Mouse (Mus musculus) stomach, postnatal 0 days (tissue): ENCODE results near the gene Hrh3. TPM values are rescaled to one million over a fixed set of nuclear protein-coding genes. Genes with fewer than 3 reads are reported as not detected.

Source experiments
- ATAC-seq: fragments of 200-750 bp; cut with Nextera tagmentation; 2 replicates; pipeline ENCODE4 v1.8.0; 2017; ENCODE audit not compliant: low FRiP score, low TSS enrichment
- DNase-seq: peaks from one replicate; pipeline ENCODE4 v3.0.0-alpha.2; 2016; ENCODE audit warnings: low spot score
- H3K27ac ChIP-seq: fragments of 300-500 bp; sonication (generic); replicated peaks from 2 replicates; pipeline ENCODE4 v1.5.1; 2014; ENCODE audit warnings: mild to moderate bottlenecking, control low read depth
- H3K27me3 ChIP-seq: fragments of 300-500 bp; sonication (generic); 2 replicates; pipeline ENCODE4 v1.6.1; 2014; ENCODE audit warnings: low read length; ENCODE audit not compliant: control insufficient read depth, insufficient read depth
- H3K36me3 ChIP-seq: fragments of 300-500 bp; sonication (generic); 2 replicates; pipeline ENCODE4 v1.6.1; 2014; ENCODE audit warnings: low read length, mixed read lengths; ENCODE audit not compliant: control insufficient read depth, insufficient read depth
- H3K4me1 ChIP-seq: fragments of 300-500 bp; sonication (generic); replicated peaks from 2 replicates; pipeline ENCODE4 v1.6.1; 2014; ENCODE audit warnings: antibody characterized with exemption; ENCODE audit not compliant: control insufficient read depth, insufficient read depth
- H3K4me2 ChIP-seq: fragments of 300-500 bp; sonication (generic); replicated peaks from 2 replicates; pipeline ENCODE4 v1.6.1; 2014; ENCODE audit warnings: low read depth, mild to moderate bottlenecking, control low read depth, moderate library complexity
- H3K4me3 ChIP-seq: fragments of 300-500 bp; sonication (generic); 2 replicates; pipeline ENCODE4 v1.5.1; 2014; ENCODE audit warnings: low read depth, low read length, control low read depth
- H3K9ac ChIP-seq: fragments of 300-500 bp; sonication (generic); 2 replicates; pipeline ENCODE4 v1.6.1; 2014; ENCODE audit warnings: mild to moderate bottlenecking, low read length, control low read depth, mixed read lengths
- H3K9me3 ChIP-seq: fragments of 300-500 bp; sonication (generic); 2 replicates; pipeline ENCODE4 v1.6.1; 2016; ENCODE audit warnings: low read length; ENCODE audit not compliant: control insufficient read depth
- CTCF ChIP-seq: IDR thresholded peaks from 2 replicates; pipeline ENCODE4 v1.5.1; 2016; ENCODE audit warnings: antibody characterized with exemption, low read depth, mild to moderate bottlenecking, moderate library complexity
- EP300 ChIP-seq: optimal IDR thresholded peaks from 2 replicates; pipeline ENCODE3; 2016; ENCODE audit warnings: antibody characterized with exemption
- WGBS: fragments of 180-500 bp; shearing (Covaris S2); extraction: QIAGEN DNeasy Blood & Tissue Kit; methylation state at CpG from one replicate; pipeline ENCODE4 v1.1.7; 2014; 5-methylcytosine and 5-hydroxymethylcytosine counted together
- polyA plus RNA-seq: library from polyadenylated mRNA; unstranded; fragments of >200 nt; fragmentation: Nextera tagmentation; extraction: Ambion mirVana; gene quantifications from 2 replicates; pipeline ENCODE4 v1.2.1, GENCODE M21; 2015

The Hrh3 gene
- polyA plus RNA-seq, 1 experiment from 2014 or later = not detected

DNA sequence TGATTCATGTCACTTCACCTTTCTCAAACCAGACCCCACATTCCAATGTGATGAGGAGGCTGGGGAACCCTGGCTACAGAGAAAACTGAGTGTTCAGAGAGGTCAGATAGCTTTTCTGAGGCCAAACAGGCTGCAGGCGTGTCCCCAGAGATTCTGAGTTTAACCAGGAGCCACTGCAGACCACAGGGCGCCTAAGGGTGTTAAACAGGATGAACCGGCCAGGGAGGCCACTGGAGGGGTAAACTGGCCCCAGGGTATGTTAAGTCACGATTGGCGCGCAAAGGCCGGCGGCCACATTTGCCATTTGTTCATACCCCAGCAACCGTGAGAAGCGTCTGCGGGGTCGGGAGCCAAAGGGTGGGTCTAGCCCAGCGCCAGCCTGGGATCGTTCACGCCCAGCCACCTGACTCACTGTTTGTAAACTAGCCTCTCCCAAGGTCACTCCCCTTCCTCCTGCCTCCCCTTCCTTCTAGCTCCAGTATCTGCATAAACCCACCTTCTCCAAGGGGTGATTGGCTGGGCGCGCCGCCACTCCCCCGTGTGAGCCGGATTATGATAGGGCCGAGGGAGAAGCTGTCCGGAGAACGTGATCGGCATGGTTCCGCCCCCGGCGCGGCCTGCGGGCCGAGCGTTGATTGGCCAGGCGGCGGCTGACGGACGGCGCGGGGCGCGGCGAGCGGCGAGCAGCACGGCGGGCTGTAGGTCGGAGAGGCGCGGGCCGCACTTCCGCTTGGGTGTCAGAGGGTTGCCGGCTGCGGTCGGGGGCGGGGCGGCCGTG is 14.6 kb upstream of the Hrh3 start, which contains the start of gene Osbpl2:
Gene Osbpl2 (plus strand): TSS at position 646 of the 778 bp plus-strand sequence.
- H3K9me3 ChIP-seq = no peaks in the 10 kb centered on the region
- DNase-seq = peak; percentile 100
- peak within 1 kb of the TSS; percentile 92 for H3K4me2 ChIP-seq
- no peaks in the 10 kb centered on the region; the same call in 1 of the 2 replicates for H3K36me3 ChIP-seq
- peak within 1 kb of the TSS; percentile 92 for H3K27ac ChIP-seq
- H3K4me3 ChIP-seq = peak within 1 kb of the TSS; percentile 91
- 0% methylated on average over 48 of the region's 55 CpGs for WGBS
- peaks cover 8% of the 10 kb centered on the region for H3K4me1 ChIP-seq
- ATAC-seq = peak; percentile 97
- H3K27me3 ChIP-seq = no peaks in the 10 kb centered on the region
- H3K9ac ChIP-seq = peak within 1 kb of the TSS; percentile 94
- TF ChIP-seq CTCF = no peak
- TF ChIP-seq EP300 = no peak

DNA sequence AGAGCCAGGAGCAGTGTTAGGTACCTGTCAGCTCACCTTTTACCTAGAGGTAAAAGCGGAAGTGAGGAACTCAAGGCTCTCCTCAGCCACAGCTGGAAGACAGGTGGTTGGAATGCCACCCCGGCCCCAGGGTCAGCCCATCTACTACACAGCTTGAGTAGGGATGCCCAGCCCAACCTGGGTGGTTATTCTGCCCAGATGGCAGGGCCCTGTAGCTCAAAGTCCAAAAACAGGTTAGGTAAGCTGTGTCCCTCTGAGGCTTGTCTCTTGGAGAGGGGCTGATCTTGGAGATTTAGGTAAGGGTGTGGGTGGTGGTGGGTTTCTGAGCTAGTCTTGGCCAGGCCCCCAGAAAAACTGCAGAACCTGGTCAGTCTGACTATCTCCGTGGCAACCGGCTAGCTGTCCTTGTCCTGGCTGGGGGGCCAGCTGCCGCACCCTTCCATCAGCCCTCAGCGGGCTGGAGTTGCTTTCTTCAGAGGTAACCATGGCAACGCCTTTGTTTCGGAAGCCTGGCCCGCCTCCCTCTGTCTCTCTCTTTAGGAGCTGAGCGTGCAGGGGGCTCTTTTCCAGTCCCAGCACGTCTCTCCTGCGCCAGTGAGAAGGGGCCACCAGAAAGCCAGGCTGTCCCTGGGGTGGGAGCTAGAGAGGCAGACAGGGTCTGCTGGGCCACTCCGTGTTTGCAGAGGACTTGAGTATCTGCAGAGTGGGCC is 13.4 kb upstream of the Hrh3 start:
- H3K27me3 ChIP-seq = no peaks in the 10 kb centered on the region
- 11% methylated on average over 13 of the region's 13 CpGs for WGBS
- peak overlapping the region; percentile 27; the same call in 1 of the 2 replicates for H3K9ac ChIP-seq
- H3K4me1 ChIP-seq = peaks cover 8% of the 10 kb centered on the region
- TF ChIP-seq EP300 (no peak), CTCF (no peak)
- no peak overlapping the region for H3K4me3 ChIP-seq
- peak; percentile 42 for DNase-seq
- H3K9me3 ChIP-seq = no peaks in the 10 kb centered on the region
- peak overlapping the region; percentile 81 for H3K27ac ChIP-seq
- H3K36me3 ChIP-seq = no peaks in the 10 kb centered on the region; the same call in 1 of the 2 replicates
- peak overlapping the region; percentile 3; the same call in 1 of the 2 replicates for H3K4me2 ChIP-seq
- ATAC-seq = no peak

DNA sequence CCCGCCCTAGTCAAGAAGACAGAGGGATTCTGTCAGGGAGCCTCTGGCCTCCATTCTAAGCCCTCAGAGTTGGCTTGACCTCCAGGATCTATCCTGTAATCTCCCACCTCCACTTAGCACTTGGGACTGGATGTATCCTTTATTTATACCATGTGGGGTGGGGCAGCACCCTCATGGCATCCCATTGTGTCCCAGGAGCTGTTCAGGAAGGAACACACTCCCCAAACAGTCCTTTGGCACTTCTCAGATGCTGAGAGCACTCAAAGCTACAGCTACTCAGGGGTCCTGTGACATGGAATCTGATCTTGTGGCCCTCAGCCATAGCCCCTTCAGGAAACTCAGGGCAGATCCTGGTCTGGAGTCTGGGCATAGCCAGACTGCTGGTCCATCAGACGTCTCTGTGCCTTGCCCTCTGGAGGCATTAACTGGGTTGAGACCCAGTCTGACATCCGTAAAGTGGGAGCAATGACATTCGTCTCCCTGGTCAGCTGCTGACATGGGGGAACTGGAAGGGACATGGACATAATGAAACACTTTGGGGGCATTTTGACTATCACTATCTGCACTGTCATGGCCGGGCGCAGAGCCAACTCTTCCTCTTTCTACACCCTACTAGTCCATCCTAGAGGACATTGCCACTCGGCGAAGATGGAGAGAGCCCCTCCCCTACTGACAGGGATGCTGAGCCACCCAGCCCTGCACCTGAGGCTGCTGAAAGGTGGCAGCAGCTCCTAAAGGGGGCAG is 12.6 kb upstream of the Hrh3 start:
- WGBS = 71% methylated on average over 8 of the region's 8 CpGs
- Histone ChIP-seq H3K4me3 (no peak overlapping the region), H3K9ac (no peak overlapping the region), H3K4me1 (peaks cover 8% of the 10 kb centered on the region), H3K9me3 (no peaks in the 10 kb centered on the region), H3K27ac (peak overlapping the region; percentile 81; the same call in 1 of the 2 replicates), H3K27me3 (no peaks in the 10 kb centered on the region), H3K4me2 (no peak overlapping the region), H3K36me3 (no peaks in the 10 kb centered on the region; the same call in 1 of the 2 replicates)
- TF ChIP-seq EP300 (no peak), CTCF (no peak)
- no peak for ATAC-seq
- DNase-seq = no peak

DNA sequence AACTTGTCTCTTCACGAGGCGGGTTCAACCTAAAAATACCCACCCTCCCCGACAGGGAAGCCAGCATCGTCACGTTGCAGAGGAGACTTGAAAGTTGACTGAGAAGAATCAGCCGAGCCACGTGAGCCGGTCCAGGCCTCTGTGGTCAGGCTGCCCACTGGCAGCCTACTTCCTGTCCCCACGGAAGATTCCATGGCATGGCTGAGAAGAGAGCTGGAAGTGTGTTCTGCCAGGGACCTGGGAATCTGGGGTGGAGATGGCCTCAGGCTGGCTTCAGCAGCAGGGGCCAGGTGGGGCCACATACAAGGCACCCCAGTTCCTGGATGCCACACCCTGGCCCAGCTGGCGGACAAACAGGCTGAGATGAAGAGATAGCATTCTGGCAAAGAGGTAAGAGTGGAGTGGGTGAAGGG is 11.8 kb upstream of the Hrh3 start:
- no peak overlapping the region for H3K4me3 ChIP-seq
- no peak for TF ChIP-seq EP300
- no peak for TF ChIP-seq CTCF
- no peak for ATAC-seq
- H3K36me3 ChIP-seq = no peaks in the 10 kb centered on the region; the same call in 1 of the 2 replicates
- DNase-seq = peak; percentile 71
- H3K4me2 ChIP-seq = no peak overlapping the region
- no peaks in the 10 kb centered on the region for H3K27me3 ChIP-seq
- 61% methylated on average over 10 of the region's 10 CpGs for WGBS
- peaks cover 8% of the 10 kb centered on the region for H3K4me1 ChIP-seq
- no peaks in the 10 kb centered on the region for H3K9me3 ChIP-seq
- H3K27ac ChIP-seq = no peak overlapping the region; the same call in 1 of the 2 replicates
- no peak overlapping the region for H3K9ac ChIP-seq

DNA sequence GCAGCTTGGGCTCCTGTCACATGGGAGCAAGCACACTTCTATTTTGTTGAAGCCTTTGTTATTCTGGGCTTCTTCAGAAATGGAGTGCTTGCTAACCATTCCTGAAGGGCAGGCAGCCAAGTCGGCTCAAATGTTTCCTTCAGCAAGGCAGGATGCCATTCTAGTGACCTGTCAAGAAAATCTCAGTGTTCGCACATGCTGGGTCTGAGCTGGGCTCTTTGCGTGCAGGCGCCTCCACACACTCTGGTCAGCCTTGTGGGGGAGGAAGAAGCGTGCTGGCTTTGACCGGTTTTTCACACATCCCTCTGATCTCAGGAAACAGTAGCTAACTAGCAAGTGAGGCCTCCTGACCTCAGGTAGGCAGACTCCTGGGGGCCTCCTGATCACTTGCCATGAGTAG is 11.0 kb upstream of the Hrh3 start:
- Histone ChIP-seq H3K9me3 (no peaks in the 10 kb centered on the region), H3K27ac (peak overlapping the region; percentile 35; the same call in 1 of the 2 replicates), H3K9ac (no peak overlapping the region), H3K27me3 (no peaks in the 10 kb centered on the region), H3K4me3 (no peak overlapping the region), H3K36me3 (no peaks in the 10 kb centered on the region; the same call in 1 of the 2 replicates), H3K4me2 (no peak overlapping the region), H3K4me1 (peaks cover 8% of the 10 kb centered on the region)
- DNase-seq (peak; percentile 36), ATAC-seq (no peak)
- 29% methylated on average over 6 of the region's 6 CpGs for WGBS
- TF ChIP-seq EP300 = no peak
- no peak for TF ChIP-seq CTCF
